In genomic region chrX:60570539-60570938, GRCm38 (mm10) we compare ENCODE assay signal across 31 mouse cellular contexts. TPM values are rescaled to one million over a fixed set of nuclear protein-coding genes. Genes with fewer than 3 reads are reported as not detected.
DNase-seq lines count a peak whose midpoint lies in the region; ATAC-seq lines count a peak whose summit lies in the region.
"Had no signal": no experiment of that assay in that cellular context is flagged by ENCODE, and none has a peak within 500 bp of the region (broad histone marks: within the 10 kb centered on the region; RNA-seq: fewer than 3 reads in every experiment).

No protein-coding gene starts in this region.

- H3K9ac ChIP-seq in hindbrain, embryonic 11.5 days (ENCODE audit: low read depth, low read length), result no peak overlapping the region
- no peak overlapping the region for H3K9ac ChIP-seq in hindbrain, embryonic 16.5 days (ENCODE audit: low read depth, low read length)
- no peak overlapping the region for H3K9ac ChIP-seq in midbrain, embryonic 11.5 days (ENCODE audit: low read length)
- H3K9ac ChIP-seq in midbrain, embryonic 14.5 days (replicated peaks; ENCODE audit: low read length), result no peak overlapping the region
- H3K9ac ChIP-seq in neural tube, embryonic 12.5 days, result no peak overlapping the region
- no peak overlapping the region for H3K9ac ChIP-seq in neural tube, embryonic 15.5 days (replicated peaks)
- H3K9ac ChIP-seq: embryonic facial prominence, embryonic 12.5 days; embryonic facial prominence, embryonic 15.5 days; forebrain, embryonic 12.5 days; heart, embryonic 13.5 days; hindbrain, embryonic 15.5 days had no signal

- H3K9me3 ChIP-seq in hindbrain, embryonic 11.5 days (ENCODE audit: control insufficient read depth, low read length), result no peaks in the 10 kb centered on the region
- H3K9me3 ChIP-seq in hindbrain, embryonic 16.5 days (ENCODE audit: control insufficient read depth, low read length), result no peaks in the 10 kb centered on the region
- H3K9me3 ChIP-seq in midbrain, embryonic 11.5 days (ENCODE audit: control insufficient read depth, low read length), result no peaks in the 10 kb centered on the region
- H3K9me3 ChIP-seq in midbrain, embryonic 14.5 days (ENCODE audit: control insufficient read depth, low read length), result no peaks in the 10 kb centered on the region
- H3K9me3 ChIP-seq in neural tube, embryonic 12.5 days, result no peaks in the 10 kb centered on the region
- H3K9me3 ChIP-seq in neural tube, embryonic 15.5 days (replicated peaks), result no peaks in the 10 kb centered on the region
- H3K9me3 ChIP-seq: embryonic facial prominence, embryonic 12.5 days; embryonic facial prominence, embryonic 15.5 days; forebrain, embryonic 12.5 days; heart, embryonic 10.5 days; heart, embryonic 13.5 days; hindbrain, embryonic 15.5 days had no signal

- ATAC-seq in hindbrain, embryonic 11.5 days (ENCODE audit: low FRiP score), result peak; percentile 71; the same call in 1 of the 2 replicates
- ATAC-seq in hindbrain, embryonic 16.5 days, result no peak
- peak; percentile 76 for ATAC-seq in midbrain, embryonic 11.5 days (ENCODE audit: low FRiP score)
- ATAC-seq in midbrain, embryonic 14.5 days (ENCODE audit: low FRiP score, low TSS enrichment), result no peak
- ATAC-seq in neural tube, embryonic 12.5 days (ENCODE audit: low FRiP score, low read depth), result peak; percentile 48; the same call in 1 of the 2 replicates
- ATAC-seq in neural tube, embryonic 15.5 days (ENCODE audit: low FRiP score), result no peak
- ATAC-seq: activated CD4-positive, CD25-positive, alpha-beta regulatory T cell, adult 4 months; forebrain, embryonic 16.5 days; inflammation-experienced regulatory T-cells, adult 6 months had no signal

- H3K4me2 ChIP-seq in hindbrain, embryonic 11.5 days (replicated peaks; ENCODE audit: low read depth, low read length), result no peak overlapping the region
- H3K4me2 ChIP-seq in hindbrain, embryonic 16.5 days (ENCODE audit: low read length), result no peak overlapping the region
- H3K4me2 ChIP-seq in midbrain, embryonic 11.5 days, result no peak overlapping the region
- H3K4me2 ChIP-seq in midbrain, embryonic 14.5 days (ENCODE audit: low read length), result no peak overlapping the region
- H3K4me2 ChIP-seq in neural tube, embryonic 12.5 days (replicated peaks), result no peak overlapping the region
- H3K4me2 ChIP-seq in neural tube, embryonic 15.5 days, result no peak overlapping the region
- H3K4me2 ChIP-seq: embryonic facial prominence, embryonic 12.5 days; embryonic facial prominence, embryonic 15.5 days; forebrain, embryonic 12.5 days; heart, embryonic 13.5 days; hindbrain, embryonic 15.5 days had no signal

- no peak overlapping the region for H3K27ac ChIP-seq in hindbrain, embryonic 11.5 days (ENCODE audit: low read depth, low read length)
- H3K27ac ChIP-seq in hindbrain, embryonic 16.5 days (ENCODE audit: low read depth, low read length), result no peak overlapping the region
- H3K27ac ChIP-seq in midbrain, embryonic 11.5 days (ENCODE audit: low read depth, low read length), result no peak overlapping the region
- H3K27ac ChIP-seq in midbrain, embryonic 14.5 days (replicated peaks; ENCODE audit: low read depth, low read length), result no peak overlapping the region
- no peak overlapping the region for H3K27ac ChIP-seq in neural tube, embryonic 12.5 days
- no peak overlapping the region for H3K27ac ChIP-seq in neural tube, embryonic 15.5 days (replicated peaks)
- H3K27ac ChIP-seq: embryonic facial prominence, embryonic 12.5 days; embryonic facial prominence, embryonic 15.5 days; forebrain, embryonic 12.5 days; heart, adult 2 months; heart, embryonic 10.5 days; heart, embryonic 13.5 days; hindbrain, embryonic 15.5 days had no signal

- 17% methylated on average over 1 of the region's 1 CpGs for WGBS in hindbrain, embryonic 11.5 days
- 12% methylated on average over 1 of the region's 1 CpGs for WGBS in hindbrain, embryonic 16.5 days
- 17% methylated on average over 1 of the region's 1 CpGs for WGBS in midbrain, embryonic 11.5 days
- 19% methylated on average over 1 of the region's 1 CpGs for WGBS in midbrain, embryonic 14.5 days
- 20% methylated on average over 1 of the region's 1 CpGs for WGBS in neural tube, embryonic 12.5 days
- 30% methylated on average over 1 of the region's 1 CpGs for WGBS in neural tube, embryonic 15.5 days

- no peaks in the 10 kb centered on the region for H3K36me3 ChIP-seq in hindbrain, embryonic 11.5 days (ENCODE audit: control insufficient read depth, insufficient read depth, low read length)
- H3K36me3 ChIP-seq in hindbrain, embryonic 16.5 days (ENCODE audit: control insufficient read depth, insufficient read depth, low read length), result no peaks in the 10 kb centered on the region
- H3K36me3 ChIP-seq in midbrain, embryonic 11.5 days (ENCODE audit: control insufficient read depth, insufficient read depth, low read length), result no peaks in the 10 kb centered on the region
- H3K36me3 ChIP-seq in midbrain, embryonic 14.5 days (ENCODE audit: control insufficient read depth, insufficient read depth, low read length), result no peaks in the 10 kb centered on the region
- H3K36me3 ChIP-seq in neural tube, embryonic 12.5 days, result no peaks in the 10 kb centered on the region
- no peaks in the 10 kb centered on the region for H3K36me3 ChIP-seq in neural tube, embryonic 15.5 days
- H3K36me3 ChIP-seq: embryonic facial prominence, embryonic 12.5 days; embryonic facial prominence, embryonic 15.5 days; forebrain, embryonic 12.5 days; heart, embryonic 10.5 days; heart, embryonic 13.5 days; hindbrain, embryonic 15.5 days had no signal

- no peak overlapping the region for H3K4me3 ChIP-seq in hindbrain, embryonic 11.5 days (ENCODE audit: low read depth, low read length)
- no peak overlapping the region for H3K4me3 ChIP-seq in hindbrain, embryonic 16.5 days (ENCODE audit: low read length)
- H3K4me3 ChIP-seq in midbrain, embryonic 11.5 days (ENCODE audit: low read depth, low read length), result no peak overlapping the region
- no peak overlapping the region for H3K4me3 ChIP-seq in midbrain, embryonic 14.5 days (replicated peaks; ENCODE audit: low read depth, low read length)
- no peak overlapping the region for H3K4me3 ChIP-seq in neural tube, embryonic 12.5 days
- H3K4me3 ChIP-seq in neural tube, embryonic 15.5 days (replicated peaks), result no peak overlapping the region
- H3K4me3 ChIP-seq: embryonic facial prominence, embryonic 12.5 days; embryonic facial prominence, embryonic 15.5 days; forebrain, embryonic 12.5 days; heart, adult 2 months; heart, embryonic 10.5 days; heart, embryonic 13.5 days; hindbrain, embryonic 15.5 days had no signal

- no peaks in the 10 kb centered on the region for H3K4me1 ChIP-seq in hindbrain, embryonic 11.5 days (replicated peaks; ENCODE audit: control insufficient read depth, insufficient read depth, low read length)
- no peaks in the 10 kb centered on the region for H3K4me1 ChIP-seq in hindbrain, embryonic 16.5 days (ENCODE audit: control insufficient read depth, insufficient read depth, low read depth, low read length)
- no peaks in the 10 kb centered on the region for H3K4me1 ChIP-seq in midbrain, embryonic 11.5 days (ENCODE audit: control insufficient read depth, insufficient read depth, low read length)
- no peaks in the 10 kb centered on the region for H3K4me1 ChIP-seq in midbrain, embryonic 14.5 days (ENCODE audit: control insufficient read depth, insufficient read depth, low read length)
- H3K4me1 ChIP-seq in neural tube, embryonic 12.5 days, result no peaks in the 10 kb centered on the region
- H3K4me1 ChIP-seq in neural tube, embryonic 15.5 days, result no peaks in the 10 kb centered on the region
- H3K4me1 ChIP-seq: embryonic facial prominence, embryonic 12.5 days; embryonic facial prominence, embryonic 15.5 days; heart, embryonic 10.5 days; heart, embryonic 13.5 days; hindbrain, embryonic 15.5 days had no signal

- peak; percentile 6 for DNase-seq in embryo, embryonic 10.5 days (ENCODE audit: low spot score)
- DNase-seq in embryo, embryonic 11 days, result no peak
- DNase-seq in hindbrain, embryonic 11.5 days (ENCODE audit: low spot score), result no peak
- DNase-seq in midbrain, embryonic 11.5 days (ENCODE audit: low spot score, missing footprints), result no peak
- no peak for DNase-seq in midbrain, embryonic 14.5 days
- DNase-seq: adrenal gland, adult 8-10 months; adrenal gland, postnatal 25 days; cerebellum, adult 11-12 months; cerebellum, adult 8-10 months; cerebellum, postnatal 10 days; cerebellum, postnatal 36 days; gastrocnemius, postnatal 10 days; gastrocnemius, postnatal 36 days; heart, adult 2 months; heart, postnatal 14 days; heart, postnatal 4 days had no signal

- H3K27me3 ChIP-seq in hindbrain, embryonic 11.5 days (ENCODE audit: control insufficient read depth, insufficient read depth, low read length), result no peaks in the 10 kb centered on the region
- no peaks in the 10 kb centered on the region for H3K27me3 ChIP-seq in hindbrain, embryonic 16.5 days (replicated peaks; ENCODE audit: control insufficient read depth, insufficient read depth, low read length)
- H3K27me3 ChIP-seq in midbrain, embryonic 11.5 days (ENCODE audit: control insufficient read depth, insufficient read depth, low read length), result no peaks in the 10 kb centered on the region
- no peaks in the 10 kb centered on the region for H3K27me3 ChIP-seq in midbrain, embryonic 14.5 days (ENCODE audit: control insufficient read depth, insufficient read depth, low read length)
- H3K27me3 ChIP-seq in neural tube, embryonic 12.5 days (replicated peaks), result no peaks in the 10 kb centered on the region
- H3K27me3 ChIP-seq in neural tube, embryonic 15.5 days (replicated peaks), result no peaks in the 10 kb centered on the region
- H3K27me3 ChIP-seq: embryonic facial prominence, embryonic 12.5 days; embryonic facial prominence, embryonic 15.5 days; forebrain, embryonic 12.5 days; heart, embryonic 13.5 days; hindbrain, embryonic 15.5 days had no signal

RNA-seq across cellular contexts. Expression of gene Atp11c, which starts 22.0 kb away (rescaled TPM):
- 18.1 and 20.6 TPM in 2 replicates for polyA plus RNA-seq in hindbrain, embryonic 11.5 days (2014; fragmentation: Nextera tagmentation; extraction: Ambion mirVana)
- polyA plus RNA-seq in hindbrain, embryonic 16.5 days (2015; fragmentation: Nextera tagmentation; extraction: Ambion mirVana), result 9.2 and 9.7 TPM in 2 replicates
- 15.6 and 17.7 TPM in 2 replicates for polyA plus RNA-seq in midbrain, embryonic 11.5 days (2014; fragmentation: Nextera tagmentation; extraction: Ambion mirVana)
- polyA plus RNA-seq in midbrain, embryonic 14.5 days (2014; fragmentation: Nextera tagmentation; extraction: Ambion mirVana), result 16.3 and 18.1 TPM in 2 replicates
- 16.0 and 16.6 TPM in 2 replicates for polyA plus RNA-seq in neural tube, embryonic 12.5 days (2016; fragmentation: Nextera tagmentation; extraction: Ambion mirVana)
- 10.5 and 10.6 TPM in 2 replicates for polyA plus RNA-seq in neural tube, embryonic 15.5 days (2015; fragmentation: Nextera tagmentation; extraction: Ambion mirVana)

RNA-seq across cellular contexts. Expression of gene Gm7073, which starts 31.5 kb away (rescaled TPM):
- not detected in 2 replicates for polyA plus RNA-seq in hindbrain, embryonic 11.5 days (2014; fragmentation: Nextera tagmentation; extraction: Ambion mirVana)
- polyA plus RNA-seq in hindbrain, embryonic 16.5 days (2015; fragmentation: Nextera tagmentation; extraction: Ambion mirVana), result not detected in 2 replicates
- polyA plus RNA-seq in midbrain, embryonic 11.5 days (2014; fragmentation: Nextera tagmentation; extraction: Ambion mirVana), result not detected in 2 replicates
- polyA plus RNA-seq in midbrain, embryonic 14.5 days (2014; fragmentation: Nextera tagmentation; extraction: Ambion mirVana), result not detected in 2 replicates
- polyA plus RNA-seq in neural tube, embryonic 12.5 days (2016; fragmentation: Nextera tagmentation; extraction: Ambion mirVana), result not detected in 2 replicates
- not detected in 2 replicates for polyA plus RNA-seq in neural tube, embryonic 15.5 days (2015; fragmentation: Nextera tagmentation; extraction: Ambion mirVana)
- polyA plus RNA-seq: activated CD4-positive, CD25-positive, alpha-beta regulatory T cell, adult 4 months; brain, embryonic 14.5 days; cortical plate, adult 2 months; embryonic facial prominence, embryonic 12.5 days; embryonic facial prominence, embryonic 15.5 days; forebrain, embryonic 12.5 days; forebrain, embryonic 16.5 days; heart, adult 2 months; heart, embryonic 10.5 days; heart, embryonic 13.5 days; heart, embryonic 16.5 days; hindbrain, embryonic 15.5 days; inflammation-experienced regulatory T-cells, adult 6 months had no signal

Comparison
In these comparisons a context has a peak if more than half of its experiments do, and no peak if none do; other contexts are left out.
1. ATAC-seq: peak in hindbrain, embryonic 11.5 days (single experiment), midbrain, embryonic 11.5 days (single experiment) and neural tube, embryonic 12.5 days (single experiment); none in hindbrain, embryonic 16.5 days (single experiment), midbrain, embryonic 14.5 days (single experiment) and neural tube, embryonic 15.5 days (single experiment).